Mouse (Mus musculus): ENCODE measurements at regions not wholly inside any gene's neighbourhood (a gene's known extent, or its start where the extent isn't known, plus 50 kb on each side); places are given as distances from the start of the nearest gene placed in this dataset.

- no peak for DNase-seq (ENCODE audit: extremely low read depth, low read depth)
These were observed 775.6 kb upstream of the Fam98a start for GRCm38 (mm10) chr17:76327371-76327770.

- peak; percentile 2 for DNase-seq (ENCODE audit: extremely low read depth, low read depth)
These were observed 742.9 kb upstream of the Fam98a start for GRCm38 (mm10) chr17:76294630-76295029.

Data from MEL-GATA-1-ER (cell line).